Mouse (Mus musculus): ENCODE measurements around the gene D11Wsu47e. TPM values are rescaled to one million over a fixed set of nuclear protein-coding genes. Genes with fewer than 3 reads are reported as not detected.

D11Wsu47e gene
- polyA plus RNA-seq, 1 experiment from 2014 or later, result 20.0 TPM

DNA sequence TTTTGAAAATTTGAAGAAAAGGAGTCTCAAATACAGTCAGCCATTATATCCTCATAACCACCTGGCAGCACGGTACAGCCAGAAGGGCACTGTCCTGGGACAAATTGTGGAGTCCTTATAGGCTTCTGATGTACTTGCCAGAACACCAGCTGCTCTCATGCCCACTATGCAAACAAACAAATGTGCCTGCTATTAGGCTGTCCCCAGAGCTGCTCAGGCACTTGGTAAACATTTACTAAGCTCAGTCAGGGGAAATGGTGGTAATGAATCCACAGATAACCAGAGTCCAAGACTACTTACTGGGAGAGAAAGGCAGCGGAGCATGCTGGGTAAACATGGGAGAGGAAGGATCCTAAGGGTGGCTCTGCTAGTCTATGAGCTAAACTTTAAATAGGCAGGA is 17.1 kb upstream of the D11Wsu47e start:
- Histone ChIP-seq H3K9ac (ENCODE audit: low read length) (no peak overlapping the region), H3K9me3 (ENCODE audit: control insufficient read depth, low read length) (no peaks in the 10 kb centered on the region), H3K36me3 (ENCODE audit: control insufficient read depth, insufficient read depth, low read length) (peaks cover 73% of the 10 kb centered on the region), H3K27ac (replicated peaks in 1 of 2; ENCODE audit: control insufficient read depth in 1 of 2, insufficient read depth in 1 of 2, low read depth in 2 of 2, low read length in 2 of 2) (peak overlapping the region in 1 of 2 experiments; percentile 19; a peak in 1 of 4 replicates), H3K4me3 (ENCODE audit: control insufficient read depth in 1 of 2, insufficient read depth in 1 of 2, low read depth in 1 of 2, low read length in 2 of 2) (no peak overlapping the region), H3K27me3 (ENCODE audit: control insufficient read depth, insufficient read depth, low read length) (no peaks in the 10 kb centered on the region), H3K4me2 (ENCODE audit: low read length) (no peak overlapping the region), H3K4me1 (ENCODE audit: control insufficient read depth in 2 of 2, insufficient read depth in 2 of 2, low read length in 2 of 2) (peaks cover 2 to 24% of the 10 kb centered on the region in 2 experiments; a peak in 3 of 4 replicates)
- ATAC-seq (ENCODE audit: insufficient number of reproducible peaks, insufficient read depth, low FRiP score, low read depth), result no peak
- WGBS, result 92% methylated on average over 2 of the region's 2 CpGs

DNA sequence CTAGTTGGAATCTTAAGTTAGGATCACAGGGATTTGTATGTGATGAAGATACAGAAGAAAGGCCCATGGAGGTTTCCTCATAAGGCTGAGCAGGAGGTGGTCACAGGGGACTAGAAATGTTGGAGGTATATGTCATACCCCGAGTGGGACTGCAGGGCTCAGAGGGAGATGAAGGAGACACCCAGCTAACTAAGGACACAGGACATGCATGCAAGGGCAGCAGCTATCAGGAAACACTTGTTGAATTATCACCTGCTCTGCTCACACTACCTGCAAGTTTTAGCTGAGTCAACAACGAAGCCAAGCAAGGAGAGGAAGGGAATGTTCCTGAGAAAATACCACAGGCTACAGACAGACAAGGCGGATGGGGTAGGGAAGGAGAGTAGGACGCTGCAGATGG is 16.5 kb upstream of the D11Wsu47e start:
- H3K4me2 ChIP-seq (ENCODE audit: low read length), result no peak overlapping the region
- WGBS, result 65% methylated on average over 4 of the region's 4 CpGs
- peaks cover 2 to 24% of the 10 kb centered on the region in 2 experiments; a peak in 3 of 4 replicates for H3K4me1 ChIP-seq (ENCODE audit: control insufficient read depth in 2 of 2, insufficient read depth in 2 of 2, low read length in 2 of 2)
- no peaks in the 10 kb centered on the region for H3K9me3 ChIP-seq (ENCODE audit: control insufficient read depth, low read length)
- no peaks in the 10 kb centered on the region for H3K27me3 ChIP-seq (ENCODE audit: control insufficient read depth, insufficient read depth, low read length)
- H3K4me3 ChIP-seq (ENCODE audit: control insufficient read depth in 1 of 2, insufficient read depth in 1 of 2, low read depth in 1 of 2, low read length in 2 of 2), result no peak overlapping the region
- no peak for ATAC-seq (ENCODE audit: insufficient number of reproducible peaks, insufficient read depth, low FRiP score, low read depth)
- H3K36me3 ChIP-seq (ENCODE audit: control insufficient read depth, insufficient read depth, low read length), result peaks cover 73% of the 10 kb centered on the region
- peak overlapping the region in 1 of 2 experiments; percentile 19; a peak in 1 of 4 replicates for H3K27ac ChIP-seq (replicated peaks in 1 of 2; ENCODE audit: control insufficient read depth in 1 of 2, insufficient read depth in 1 of 2, low read depth in 2 of 2, low read length in 2 of 2)
- H3K9ac ChIP-seq (ENCODE audit: low read length), result no peak overlapping the region

DNA sequence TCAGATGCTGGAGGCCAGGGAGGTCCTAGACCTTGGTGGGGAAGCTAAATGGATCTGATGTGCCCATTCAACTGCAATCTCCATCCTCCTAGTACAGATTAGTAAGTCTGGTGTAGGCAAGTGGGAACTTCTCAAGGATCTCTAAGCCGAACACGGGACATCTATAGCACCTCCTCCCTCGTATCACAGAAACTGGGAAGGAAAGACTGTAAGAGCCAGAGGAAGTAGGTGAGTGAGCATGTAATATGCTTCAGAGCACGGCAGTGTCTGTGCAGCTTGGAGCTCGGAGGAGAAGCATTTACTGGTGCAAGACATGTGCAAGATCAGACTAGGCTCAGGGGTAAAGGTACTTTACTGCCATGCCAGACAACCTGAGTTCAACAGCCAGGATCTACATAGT is 15.4 kb upstream of the D11Wsu47e start:
- Histone ChIP-seq H3K4me1 (ENCODE audit: control insufficient read depth in 2 of 2, insufficient read depth in 2 of 2, low read length in 2 of 2) (peaks cover 3 to 30% of the 10 kb centered on the region in 2 experiments), H3K9ac (ENCODE audit: low read length) (no peak overlapping the region), H3K36me3 (ENCODE audit: control insufficient read depth, insufficient read depth, low read length) (peaks cover 68% of the 10 kb centered on the region), H3K27ac (replicated peaks in 1 of 2; ENCODE audit: control insufficient read depth in 1 of 2, insufficient read depth in 1 of 2, low read depth in 2 of 2, low read length in 2 of 2) (no peak overlapping the region), H3K27me3 (ENCODE audit: control insufficient read depth, insufficient read depth, low read length) (no peaks in the 10 kb centered on the region), H3K9me3 (ENCODE audit: control insufficient read depth, low read length) (no peaks in the 10 kb centered on the region), H3K4me2 (ENCODE audit: low read length) (no peak overlapping the region), H3K4me3 (ENCODE audit: control insufficient read depth in 1 of 2, insufficient read depth in 1 of 2, low read depth in 1 of 2, low read length in 2 of 2) (no peak overlapping the region)
- WGBS, result 81% methylated on average over 5 of the region's 5 CpGs
- no peak for ATAC-seq (ENCODE audit: insufficient number of reproducible peaks, insufficient read depth, low FRiP score, low read depth)

DNA sequence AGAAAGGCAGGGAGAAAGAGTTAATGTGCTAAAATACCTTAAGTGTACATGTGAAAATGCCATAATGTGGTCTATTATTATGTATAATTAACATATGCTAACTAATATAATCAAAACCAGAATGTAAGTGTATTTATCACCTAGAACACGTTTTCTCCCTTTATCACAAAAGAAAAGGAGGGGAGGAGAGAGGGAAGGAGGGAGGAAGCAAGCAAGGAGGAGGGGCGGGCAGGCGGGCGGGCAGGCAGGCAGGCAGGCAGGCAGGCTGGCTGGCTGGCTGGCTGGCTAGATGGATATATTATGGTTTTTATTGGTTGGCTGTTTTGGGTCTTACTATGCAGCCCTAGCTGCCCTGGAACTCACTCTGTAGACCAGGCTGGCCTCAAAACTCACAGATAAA is 14.5 kb upstream of the D11Wsu47e start:
- H3K27me3 ChIP-seq (ENCODE audit: control insufficient read depth, insufficient read depth, low read length), result no peaks in the 10 kb centered on the region
- peaks cover 5 to 38% of the 10 kb centered on the region in 2 experiments for H3K4me1 ChIP-seq (ENCODE audit: control insufficient read depth in 2 of 2, insufficient read depth in 2 of 2, low read length in 2 of 2)
- H3K4me2 ChIP-seq (ENCODE audit: low read length), result no peak overlapping the region
- no peak overlapping the region for H3K27ac ChIP-seq (replicated peaks in 1 of 2; ENCODE audit: control insufficient read depth in 1 of 2, insufficient read depth in 1 of 2, low read depth in 2 of 2, low read length in 2 of 2)
- no peak for ATAC-seq (ENCODE audit: insufficient number of reproducible peaks, insufficient read depth, low FRiP score, low read depth)
- H3K9me3 ChIP-seq (ENCODE audit: control insufficient read depth, low read length), result no peaks in the 10 kb centered on the region
- H3K4me3 ChIP-seq (ENCODE audit: control insufficient read depth in 1 of 2, insufficient read depth in 1 of 2, low read depth in 1 of 2, low read length in 2 of 2), result no peak overlapping the region
- H3K9ac ChIP-seq (ENCODE audit: low read length), result no peak overlapping the region
- 74% methylated on average over 4 of the region's 4 CpGs for WGBS
- peaks cover 69% of the 10 kb centered on the region for H3K36me3 ChIP-seq (ENCODE audit: control insufficient read depth, insufficient read depth, low read length)

DNA sequence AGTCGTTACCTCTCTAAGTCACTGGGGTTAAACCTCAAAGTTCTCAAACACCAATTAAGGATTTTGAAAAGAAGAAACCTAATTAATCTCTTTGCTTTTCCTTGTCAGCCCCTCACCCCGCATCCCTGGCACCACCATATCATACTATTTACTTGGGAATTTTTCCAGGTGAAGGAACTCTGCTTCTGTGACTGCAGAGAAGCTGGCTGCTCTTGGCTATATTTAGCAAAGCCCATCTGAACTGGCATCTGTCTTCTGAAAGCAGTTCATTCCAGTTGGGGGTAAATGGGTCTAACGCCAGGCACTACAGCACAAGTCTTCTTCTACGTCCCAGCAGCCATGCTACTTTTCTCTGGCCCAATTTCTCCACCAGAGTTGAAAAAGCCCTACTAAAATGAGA is 10.6 kb upstream of the D11Wsu47e start:
- whole genome bisulfite sequencing, result 44% methylated on average over 4 of the region's 4 CpGs
- Histone ChIP-seq H3K27me3 (ENCODE audit: control insufficient read depth, insufficient read depth, low read length) (no peaks in the 10 kb centered on the region), H3K4me2 (ENCODE audit: low read length) (peak overlapping the region; percentile 37), H3K9me3 (ENCODE audit: control insufficient read depth, low read length) (no peaks in the 10 kb centered on the region), H3K27ac (replicated peaks in 1 of 2; ENCODE audit: control insufficient read depth in 1 of 2, insufficient read depth in 1 of 2, low read depth in 2 of 2, low read length in 2 of 2) (peak overlapping the region; percentile 46 to 72), H3K4me1 (ENCODE audit: control insufficient read depth in 2 of 2, insufficient read depth in 2 of 2, low read length in 2 of 2) (peaks cover 6 to 28% of the 10 kb centered on the region in 2 experiments), H3K9ac (ENCODE audit: low read length) (peak overlapping the region; percentile 41), H3K4me3 (ENCODE audit: control insufficient read depth in 1 of 2, insufficient read depth in 1 of 2, low read depth in 1 of 2, low read length in 2 of 2) (no peak overlapping the region), H3K36me3 (ENCODE audit: control insufficient read depth, insufficient read depth, low read length) (peaks cover 79% of the 10 kb centered on the region)
- no peak for ATAC-seq (ENCODE audit: insufficient number of reproducible peaks, insufficient read depth, low FRiP score, low read depth)

DNA sequence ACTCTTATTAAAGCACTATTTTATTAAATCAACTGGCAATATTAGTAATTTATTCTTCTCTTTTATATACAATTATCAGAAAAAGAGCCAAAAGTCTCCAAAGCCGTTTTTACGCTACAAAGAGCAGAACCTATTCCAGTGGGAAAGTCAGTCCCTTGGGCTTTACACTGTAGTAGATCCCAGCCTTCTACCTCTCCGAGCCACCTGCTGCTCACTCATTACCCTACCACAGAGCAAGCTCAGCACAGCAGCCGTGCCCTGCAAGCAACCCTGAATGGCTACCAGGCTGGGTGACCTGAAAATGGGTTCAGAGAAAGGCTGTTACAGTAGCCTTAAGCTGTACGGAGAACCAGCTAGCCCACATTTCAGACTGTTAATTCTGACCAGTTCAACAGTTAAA is 9.6 kb upstream of the D11Wsu47e start:
- WGBS, result 87% methylated on average over 5 of the region's 5 CpGs
- Histone ChIP-seq H3K27me3 (ENCODE audit: control insufficient read depth, insufficient read depth, low read length) (no peaks in the 10 kb centered on the region), H3K36me3 (ENCODE audit: control insufficient read depth, insufficient read depth, low read length) (peaks cover 72% of the 10 kb centered on the region), H3K4me1 (ENCODE audit: control insufficient read depth in 2 of 2, insufficient read depth in 2 of 2, low read length in 2 of 2) (peaks cover 6 to 25% of the 10 kb centered on the region in 2 experiments), H3K27ac (replicated peaks in 1 of 2; ENCODE audit: control insufficient read depth in 1 of 2, insufficient read depth in 1 of 2, low read depth in 2 of 2, low read length in 2 of 2) (no peak overlapping the region), H3K9me3 (ENCODE audit: control insufficient read depth, low read length) (no peaks in the 10 kb centered on the region), H3K4me3 (ENCODE audit: control insufficient read depth in 1 of 2, insufficient read depth in 1 of 2, low read depth in 1 of 2, low read length in 2 of 2) (no peak overlapping the region), H3K9ac (ENCODE audit: low read length) (no peak overlapping the region), H3K4me2 (ENCODE audit: low read length) (no peak overlapping the region)
- ATAC-seq (ENCODE audit: insufficient number of reproducible peaks, insufficient read depth, low FRiP score, low read depth), result no peak

DNA sequence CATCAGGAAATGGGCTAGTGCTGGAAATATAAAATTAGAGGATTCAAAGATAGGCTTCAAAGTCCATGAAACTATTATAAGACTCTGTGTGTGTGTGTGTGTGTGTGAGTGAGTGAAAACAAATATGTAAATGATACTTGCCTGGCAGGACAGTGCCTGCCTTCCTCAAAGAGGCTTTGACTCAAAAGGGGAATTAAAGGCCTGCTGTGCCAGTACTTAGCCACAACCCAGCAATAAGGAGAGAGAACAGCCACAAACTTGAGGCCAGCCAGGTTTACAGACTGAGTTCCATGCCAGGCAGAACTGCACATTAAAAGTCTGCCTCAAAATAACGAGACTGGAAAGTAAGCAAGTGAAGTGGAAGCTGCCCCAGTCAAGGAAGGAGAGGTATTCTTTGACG is 7.4 kb upstream of the D11Wsu47e start:
- Histone ChIP-seq H3K9me3 (ENCODE audit: control insufficient read depth, low read length) (no peaks in the 10 kb centered on the region), H3K27ac (replicated peaks in 1 of 2; ENCODE audit: control insufficient read depth in 1 of 2, insufficient read depth in 1 of 2, low read depth in 2 of 2, low read length in 2 of 2) (no peak overlapping the region), H3K4me2 (ENCODE audit: low read length) (no peak overlapping the region), H3K27me3 (ENCODE audit: control insufficient read depth, insufficient read depth, low read length) (no peaks in the 10 kb centered on the region), H3K36me3 (ENCODE audit: control insufficient read depth, insufficient read depth, low read length) (peaks cover 55% of the 10 kb centered on the region), H3K9ac (ENCODE audit: low read length) (no peak overlapping the region), H3K4me1 (ENCODE audit: control insufficient read depth in 2 of 2, insufficient read depth in 2 of 2, low read length in 2 of 2) (peaks cover 8 to 36% of the 10 kb centered on the region in 2 experiments), H3K4me3 (ENCODE audit: control insufficient read depth in 1 of 2, insufficient read depth in 1 of 2, low read depth in 1 of 2, low read length in 2 of 2) (no peak overlapping the region)
- ATAC-seq (ENCODE audit: insufficient number of reproducible peaks, insufficient read depth, low FRiP score, low read depth), result no peak
- WGBS, result 88% methylated on average over 2 of the region's 2 CpGs

DNA sequence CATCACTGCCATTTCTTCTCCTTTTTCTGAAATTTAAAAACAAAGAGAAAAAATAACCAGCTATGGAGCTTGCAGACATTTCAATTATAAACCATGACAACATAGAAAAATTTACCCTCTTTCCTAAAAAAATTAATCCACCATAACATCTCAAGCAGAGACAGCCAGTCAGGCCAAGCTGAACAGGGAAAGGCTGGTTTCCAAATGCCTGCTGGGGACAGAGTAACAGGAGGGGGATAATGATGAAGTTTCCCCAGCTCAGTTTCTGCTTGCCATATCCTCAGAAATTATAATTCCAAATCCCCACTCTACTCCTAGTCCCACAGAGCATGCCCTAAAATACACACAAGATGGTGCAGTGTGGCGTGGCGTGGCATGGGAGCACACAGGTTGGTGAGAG is 6.8 kb upstream of the D11Wsu47e start:
- WGBS, result 98% methylated on average over 2 of the region's 2 CpGs
- ATAC-seq (ENCODE audit: insufficient number of reproducible peaks, insufficient read depth, low FRiP score, low read depth), result no peak

More for the DNA sequence above, 6.8 kb upstream of the D11Wsu47e start:
- no peaks in the 10 kb centered on the region for H3K9me3 ChIP-seq (ENCODE audit: control insufficient read depth, low read length)
- H3K4me1 ChIP-seq (ENCODE audit: control insufficient read depth in 2 of 2, insufficient read depth in 2 of 2, low read length in 2 of 2), result peaks cover 8 to 40% of the 10 kb centered on the region in 2 experiments
- H3K9ac ChIP-seq (ENCODE audit: low read length), result no peak overlapping the region
- H3K27me3 ChIP-seq (ENCODE audit: control insufficient read depth, insufficient read depth, low read length), result no peaks in the 10 kb centered on the region
- H3K27ac ChIP-seq (replicated peaks in 1 of 2; ENCODE audit: control insufficient read depth in 1 of 2, insufficient read depth in 1 of 2, low read depth in 2 of 2, low read length in 2 of 2), result peak overlapping the region in 1 of 2 experiments; percentile 79; a peak in 1 of 4 replicates
- H3K4me3 ChIP-seq (ENCODE audit: control insufficient read depth in 1 of 2, insufficient read depth in 1 of 2, low read depth in 1 of 2, low read length in 2 of 2), result no peak overlapping the region
- peaks cover 49% of the 10 kb centered on the region for H3K36me3 ChIP-seq (ENCODE audit: control insufficient read depth, insufficient read depth, low read length)
- no peak overlapping the region for H3K4me2 ChIP-seq (ENCODE audit: low read length)
